Mouse (Mus musculus): Measurements from ENCODE around the gene Zfp101. TPM values are rescaled to one million over a fixed set of nuclear protein-coding genes. Genes with fewer than 3 reads are reported as not detected.

Gene Zfp101
- 1.8 and 2.9 TPM in 2 replicates for polyA plus RNA-seq (2012; rRNA removed; ENCODE audit: low replicate concordance)

GRCm38 (mm10) chr17:33394182-33395034, at the start of gene Zfp101:
Zfp101 (minus strand) TSS chr17:33394641.

GRCm38 (mm10) chr17:33432019-33432946, 37.8 kb upstream of the Zfp101 start, which contains the start of gene Actl9:
Actl9 (plus strand) TSS chr17:33432896.

GRCm38 (mm10) chr17:33358411-33359384, 35.7 kb downstream of the Zfp101 start, which contains the start of gene Zfp81:
Zfp81 (minus strand) TSS chr17:33358878.

Other genes starting within 250 kb of the Zfp101 start
- not detected in 2 replicates for gene Olfr55, start 226.2 kb downstream of the Zfp101 start, polyA plus RNA-seq (2012; rRNA removed; ENCODE audit: low replicate concordance)
- not detected in 2 replicates for gene Olfr239, start 203.3 kb downstream of the Zfp101 start, polyA plus RNA-seq (2012; rRNA removed; ENCODE audit: low replicate concordance)
- gene Olfr1564, start 173.0 kb downstream of the Zfp101 start, polyA plus RNA-seq (2012; rRNA removed; ENCODE audit: low replicate concordance) = 0.26 TPM in 1 of 2 replicates, not detected in the other
- gene Zfp955a, start 139.5 kb downstream of the Zfp101 start, polyA plus RNA-seq (2012; rRNA removed; ENCODE audit: low replicate concordance) = 1.1 and 1.9 TPM in 2 replicates
- not detected in 2 replicates for gene Olfr63, start 130.0 kb downstream of the Zfp101 start, polyA plus RNA-seq (2012; rRNA removed; ENCODE audit: low replicate concordance)
- gene Zfp955b, start 105.1 kb downstream of the Zfp101 start, polyA plus RNA-seq (2012; rRNA removed; ENCODE audit: low replicate concordance) = 1.8 and 2.9 TPM in 2 replicates
- 1.1 and 2.9 TPM in 2 replicates for gene Zfp81, start 35.8 kb downstream of the Zfp101 start, polyA plus RNA-seq (2012; rRNA removed; ENCODE audit: low replicate concordance)
- gene Actl9, start 38.3 kb upstream of the Zfp101 start, polyA plus RNA-seq (2012; rRNA removed; ENCODE audit: low replicate concordance) = 0.39 and 0.52 TPM in 2 replicates
- gene Adamts10, start 129.6 kb upstream of the Zfp101 start, polyA plus RNA-seq (2012; rRNA removed; ENCODE audit: low replicate concordance) = 114 and 141 TPM in 2 replicates
- gene Myo1f, start 161.1 kb upstream of the Zfp101 start, polyA plus RNA-seq (2012; rRNA removed; ENCODE audit: low replicate concordance) = 9.9 and 15.9 TPM in 2 replicates
- 60.5 and 86.8 TPM in 2 replicates for gene Zfp414, start 234.4 kb upstream of the Zfp101 start, polyA plus RNA-seq (2012; rRNA removed; ENCODE audit: low replicate concordance)
- 0.62 and 1.7 TPM in 2 replicates for gene Pram1, start 243.4 kb upstream of the Zfp101 start, polyA plus RNA-seq (2012; rRNA removed; ENCODE audit: low replicate concordance)

Data from subcutaneous adipose tissue, adult 2 months (tissue).